Mouse (Mus musculus) adrenal gland, adult 18-20 months (tissue): ENCODE measurements around the gene Hepacam. TPM values are rescaled to one million over a fixed set of nuclear protein-coding genes. Genes with fewer than 3 reads are reported as not detected.

Experiments
- DNase-seq, 2 experiments: peaks; one replicate each; pipeline ENCODE4 v3.0.0; 2021 to 2022; ENCODE audit warnings: low spot score in 2 of 2
- total RNA-seq, 2 experiments: library from RNA; stranded (reverse); gene quantifications; 1 replicate in 1 of 2; 2 replicates in 1 of 2; pipeline ENCODE4 v1.2.3; 2021

Gene Hepacam
- total RNA-seq, 2 experiments from 2014 or later, result 0.36 TPM; not detected in 1

DNA sequence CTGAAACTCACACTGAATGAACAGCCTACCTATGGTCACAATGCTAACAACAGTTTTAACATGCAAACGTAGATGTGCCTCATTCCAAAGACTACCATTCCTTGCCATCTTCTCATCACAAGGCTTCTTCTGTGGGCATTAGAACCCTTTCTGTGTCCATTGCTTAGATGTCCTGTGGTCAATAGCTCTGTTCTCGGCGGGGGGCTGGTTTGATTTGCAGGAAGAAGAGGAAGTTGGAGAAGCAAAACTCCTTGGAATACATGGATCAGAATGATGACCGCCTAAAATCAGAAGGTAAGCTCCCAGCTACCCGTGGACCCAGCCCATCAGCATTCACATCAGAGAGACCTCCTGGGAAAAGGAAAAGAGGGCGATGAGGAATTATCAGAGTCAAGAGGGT is 16.0 kb downstream of the Hepacam start:
- no peak for DNase-seq

DNA sequence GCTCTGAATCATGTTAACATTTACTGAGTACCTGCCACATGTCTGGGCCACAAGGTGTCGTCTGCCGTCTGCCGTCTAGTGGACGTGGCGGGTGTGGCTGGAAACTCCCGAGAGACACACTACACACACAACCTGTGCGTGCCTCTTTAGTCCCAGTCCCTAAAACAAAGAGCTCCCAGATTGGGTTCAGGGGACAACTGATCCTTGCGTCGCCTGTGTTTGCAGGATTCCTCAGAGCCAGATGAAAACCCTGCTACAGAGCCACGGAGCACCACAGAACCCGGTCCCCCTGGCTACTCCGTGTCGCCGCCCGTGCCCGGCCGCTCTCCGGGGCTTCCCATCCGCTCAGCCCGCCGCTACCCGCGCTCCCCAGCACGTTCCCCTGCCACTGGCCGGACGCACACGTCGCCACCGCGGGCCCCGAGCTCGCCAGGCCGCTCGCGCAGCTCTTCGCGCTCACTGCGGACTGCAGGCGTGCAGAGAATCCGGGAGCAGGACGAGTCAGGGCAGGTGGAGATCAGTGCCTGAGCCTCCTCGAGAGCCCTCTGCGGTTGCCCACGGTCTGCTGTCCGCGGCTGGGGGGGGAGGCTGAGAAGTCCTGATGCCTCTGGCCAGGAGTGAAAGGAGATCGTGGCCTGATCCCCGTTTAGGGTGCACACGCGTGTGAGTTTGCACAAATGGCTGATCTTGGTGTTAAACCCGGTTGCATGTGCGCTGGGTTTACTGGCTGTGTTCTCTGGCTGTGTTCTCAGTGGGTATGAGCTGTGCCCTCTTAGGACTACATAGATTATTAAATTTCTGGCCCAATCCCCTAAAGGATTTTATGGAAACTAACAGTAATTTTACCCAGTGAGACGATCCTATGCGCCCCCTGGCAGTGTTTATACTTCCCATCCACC is 17.4 kb downstream of the Hepacam start:
- DNase-seq, result peak; percentile 42 to 51

DNA sequence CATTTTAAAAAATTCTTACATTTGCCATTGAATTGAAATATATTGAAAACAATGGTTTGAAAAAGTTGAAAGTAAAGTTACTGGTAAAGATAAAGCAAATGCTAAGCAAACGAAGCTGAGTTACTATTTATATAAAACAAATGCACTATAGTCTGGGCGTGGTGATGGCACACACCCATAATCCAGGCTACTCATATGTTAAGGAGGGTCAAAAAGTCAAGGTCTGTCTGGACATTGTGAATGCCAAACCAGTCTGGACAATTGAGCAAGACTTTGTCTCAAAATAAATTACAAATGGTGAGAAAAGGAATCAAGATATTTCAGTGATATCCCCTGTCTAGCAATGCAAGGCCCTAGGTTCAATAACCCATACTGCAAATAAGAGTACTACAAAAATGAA is 23.7 kb downstream of the Hepacam start:
- no peak for DNase-seq

DNA sequence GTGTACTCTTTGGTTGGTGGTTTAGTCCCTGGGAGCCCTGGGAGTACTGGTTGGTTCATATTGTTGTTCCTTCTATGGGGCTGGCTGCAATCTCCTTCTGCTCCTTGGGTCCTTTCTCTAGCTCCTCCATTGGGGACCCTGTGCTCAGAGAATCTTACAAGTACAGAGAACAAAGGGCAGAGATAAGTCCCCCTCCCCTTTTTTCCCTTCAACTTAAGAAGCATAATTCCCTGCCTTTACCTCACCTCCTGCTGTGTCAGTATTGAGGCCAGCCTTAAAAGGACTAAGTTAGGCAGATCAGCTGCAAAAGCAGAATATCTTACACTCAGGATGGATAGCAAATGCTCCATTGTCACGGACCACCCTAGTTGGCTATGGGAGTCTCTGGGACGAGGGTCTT is 24.9 kb downstream of the Hepacam start:
- DNase-seq, result no peak

DNA sequence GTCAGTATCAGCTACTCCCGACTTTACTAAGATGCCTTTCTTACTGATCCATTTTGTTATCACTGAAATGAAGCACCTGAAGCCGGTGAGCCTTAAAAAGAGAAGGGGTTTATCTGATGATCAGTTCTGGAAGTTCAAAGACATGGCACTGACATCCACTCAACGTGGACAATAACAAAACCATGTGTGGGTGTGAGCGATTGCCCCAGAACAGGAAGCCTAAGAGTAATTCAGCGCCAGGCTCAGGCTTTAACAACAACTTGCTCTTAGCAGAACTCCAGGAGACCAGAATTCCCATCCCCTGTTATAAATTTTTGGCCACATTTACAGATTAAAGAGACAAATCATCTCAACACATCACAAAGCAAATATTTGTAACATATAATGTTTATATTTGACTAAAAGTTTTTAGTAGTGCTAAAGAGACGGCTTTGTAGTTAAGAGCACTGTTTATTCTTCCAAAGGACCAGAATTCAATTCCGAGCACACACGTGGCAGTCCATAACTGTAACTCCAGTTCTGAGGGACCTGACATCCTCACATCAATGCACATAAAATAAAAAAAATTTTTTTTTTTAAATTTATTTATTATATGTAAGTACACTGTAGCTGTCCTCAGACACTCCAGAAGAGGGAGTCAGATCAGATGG is 26.5 kb downstream of the Hepacam start:
- DNase-seq, result no peak

DNA sequence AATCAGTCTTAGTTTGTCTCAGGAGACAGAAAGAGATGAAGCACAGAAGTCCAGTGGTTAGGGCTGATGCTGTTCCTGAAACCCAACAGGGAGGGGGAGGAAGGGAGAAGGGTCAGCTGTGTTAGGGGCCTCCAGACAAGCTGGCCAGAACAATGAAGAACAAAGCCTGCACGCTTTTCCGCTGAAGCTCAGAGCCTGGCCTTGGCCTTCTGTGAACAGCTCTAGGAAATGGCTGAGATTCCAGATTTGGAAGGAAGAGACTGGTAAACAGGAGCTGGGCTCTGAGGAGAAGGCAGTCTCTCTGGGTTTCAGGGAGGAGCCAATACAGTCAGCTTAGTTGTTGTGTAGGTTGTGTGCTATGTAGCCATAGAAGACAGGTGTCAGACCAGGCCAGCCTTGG is 33.4 kb downstream of the Hepacam start:
- DNase-seq, result no peak

DNA sequence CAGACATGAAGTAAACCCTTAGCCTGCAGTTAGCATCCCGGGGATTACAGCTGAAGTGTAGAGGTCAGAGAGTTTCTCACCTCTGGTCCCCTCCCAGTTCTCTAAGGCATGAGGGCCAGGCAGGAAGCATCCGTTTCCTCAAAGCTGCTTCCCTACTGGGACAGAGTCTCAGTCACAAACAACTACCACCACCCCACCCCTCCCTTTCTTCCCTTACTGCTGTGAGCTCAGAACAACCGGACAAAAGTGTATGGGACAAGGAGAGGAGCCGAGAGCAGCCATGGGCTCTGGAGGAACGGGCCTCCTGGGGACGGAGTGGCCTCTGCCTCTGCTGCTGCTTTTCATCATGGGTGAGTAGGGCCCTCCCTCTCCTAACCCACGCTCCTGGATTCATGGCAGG is 34.7 kb downstream of the Hepacam start, which contains the start of gene Robo4:
TSS of gene Robo4 (plus strand) at position 96 of the 400 bp plus-strand sequence.
- DNase-seq, result no peak

DNA sequence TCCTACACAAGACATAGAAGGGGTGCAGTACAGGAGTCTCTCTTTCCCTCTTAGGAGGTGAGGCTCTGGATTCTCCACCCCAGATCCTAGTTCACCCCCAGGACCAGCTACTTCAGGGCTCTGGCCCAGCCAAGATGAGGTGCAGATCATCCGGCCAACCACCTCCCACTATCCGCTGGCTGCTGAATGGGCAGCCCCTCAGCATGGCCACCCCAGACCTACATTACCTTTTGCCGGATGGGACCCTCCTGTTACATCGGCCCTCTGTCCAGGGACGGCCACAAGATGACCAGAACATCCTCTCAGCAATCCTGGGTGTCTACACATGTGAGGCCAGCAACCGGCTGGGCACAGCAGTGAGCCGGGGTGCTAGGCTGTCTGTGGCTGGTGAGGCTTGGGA is 35.4 kb downstream of the Hepacam start:
- DNase-seq, result no peak

DNA sequence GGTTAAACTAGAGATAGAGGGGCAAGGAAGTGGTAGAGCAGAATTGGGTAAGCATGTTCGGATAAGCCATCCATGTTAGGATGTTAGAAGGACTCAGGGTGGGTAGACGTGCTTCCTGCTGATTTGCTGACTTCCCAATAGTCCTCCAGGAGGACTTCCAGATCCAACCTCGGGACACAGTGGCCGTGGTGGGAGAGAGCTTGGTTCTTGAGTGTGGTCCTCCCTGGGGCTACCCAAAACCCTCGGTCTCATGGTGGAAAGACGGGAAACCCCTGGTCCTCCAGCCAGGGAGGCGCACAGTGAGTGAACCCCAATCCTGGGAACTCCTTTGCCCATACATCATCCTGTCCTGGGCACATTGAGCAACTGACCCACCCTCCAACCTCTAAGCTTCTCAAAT is 35.9 kb downstream of the Hepacam start:
- DNase-seq, result no peak

DNA sequence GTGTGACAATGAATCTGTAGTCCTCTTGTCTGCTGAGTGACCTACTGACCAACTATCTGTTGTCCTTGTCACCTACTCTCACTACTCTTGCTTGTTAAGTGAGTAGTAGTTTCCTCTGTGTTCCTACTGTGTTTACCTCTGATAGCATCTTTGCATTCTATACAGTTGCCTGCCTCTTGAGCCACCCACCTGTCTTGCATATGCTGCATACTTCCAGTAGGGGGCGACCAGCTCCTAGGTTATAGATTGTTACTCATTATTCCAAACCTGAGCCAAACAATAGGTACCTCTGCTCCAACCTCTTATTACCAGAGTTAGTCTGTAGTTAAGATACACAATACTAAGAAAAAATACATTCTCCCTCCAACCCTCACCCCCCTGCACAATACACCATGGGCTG is 39.2 kb downstream of the Hepacam start:
- no peak for DNase-seq

DNA sequence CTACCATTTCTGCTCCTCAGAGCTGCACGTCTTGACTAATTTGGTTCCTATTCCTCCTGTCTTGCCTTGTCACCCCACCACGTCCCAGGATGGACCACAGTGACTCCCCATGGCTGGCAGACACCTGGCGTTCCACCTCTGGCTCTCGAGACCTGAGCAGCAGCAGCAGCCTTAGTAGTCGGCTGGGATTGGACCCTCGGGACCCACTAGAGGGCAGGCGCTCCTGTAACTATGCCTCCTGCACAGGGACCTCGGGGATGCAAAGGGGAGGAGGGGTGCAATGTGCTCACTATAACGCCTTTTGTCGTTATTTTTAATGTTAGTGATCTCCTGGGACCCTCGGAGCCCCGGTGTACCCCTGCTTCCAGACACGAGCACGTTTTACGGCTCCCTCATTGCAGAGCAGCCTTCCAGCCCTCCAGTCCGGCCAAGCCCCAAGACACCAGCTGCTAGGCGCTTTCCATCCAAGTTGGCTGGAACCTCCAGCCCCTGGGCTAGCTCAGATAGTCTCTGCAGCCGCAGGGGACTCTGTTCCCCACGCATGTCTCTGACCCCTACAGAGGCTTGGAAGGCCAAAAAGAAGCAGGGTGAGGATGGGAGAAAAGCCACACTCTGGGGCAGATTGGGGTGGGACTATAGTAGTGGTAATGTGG is 40.8 kb downstream of the Hepacam start:
- DNase-seq, result peak in 1 of 2 experiments; percentile 19

DNA sequence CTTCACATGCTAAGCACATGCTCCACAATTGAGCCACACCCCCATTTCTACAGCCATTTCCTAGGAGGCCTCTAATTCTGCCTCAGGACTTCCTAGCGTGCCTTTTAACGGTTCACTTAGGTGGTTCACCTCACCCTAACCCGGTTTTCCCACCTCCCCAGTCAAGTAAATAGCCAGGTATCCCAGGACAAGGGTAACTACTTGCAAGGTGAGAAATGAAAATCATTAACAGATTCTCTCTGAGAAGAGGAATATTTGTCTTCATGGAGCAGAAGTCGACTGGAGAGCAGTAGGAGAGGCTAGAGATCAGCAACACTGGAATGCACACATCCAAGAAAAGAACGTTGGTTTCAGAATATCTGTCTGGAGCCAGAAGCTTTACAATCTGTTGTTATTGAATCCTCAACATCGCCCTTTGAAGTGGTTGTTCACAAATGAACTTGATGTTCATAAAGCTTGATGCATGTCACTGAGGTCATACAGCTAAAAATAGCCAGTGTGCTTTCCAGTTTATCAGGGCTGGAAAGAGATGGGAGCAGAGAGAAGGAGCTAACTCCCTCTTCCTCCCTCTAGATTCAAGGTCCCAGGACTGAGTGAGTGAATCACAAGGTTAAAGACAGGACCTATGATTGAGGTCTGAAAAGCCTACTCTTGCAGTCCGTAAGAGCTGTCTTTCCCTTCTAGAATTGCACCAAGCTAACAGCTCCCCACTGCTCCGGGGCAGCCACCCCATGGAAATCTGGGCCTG is 42.7 kb downstream of the Hepacam start:
- no peak for DNase-seq

DNA sequence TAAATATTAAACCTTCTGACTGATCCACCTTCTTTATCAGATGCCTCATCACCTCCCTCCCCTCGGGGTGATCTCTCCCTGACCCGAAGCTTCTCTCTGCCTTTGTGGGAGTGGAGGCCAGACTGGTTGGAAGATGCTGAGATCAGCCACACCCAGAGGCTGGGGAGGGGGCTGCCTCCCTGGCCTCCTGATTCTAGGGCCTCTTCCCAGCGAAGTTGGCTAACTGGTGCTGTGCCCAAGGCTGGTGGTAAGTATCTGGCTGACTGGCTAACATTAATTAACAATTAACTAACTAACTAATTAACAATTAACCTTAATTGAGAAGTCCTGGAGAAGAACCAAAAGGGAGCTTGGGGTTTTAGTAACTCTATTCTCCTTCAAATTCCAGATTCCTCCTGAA is 45.8 kb downstream of the Hepacam start:
- DNase-seq, result peak in 1 of 2 experiments; percentile 1

DNA sequence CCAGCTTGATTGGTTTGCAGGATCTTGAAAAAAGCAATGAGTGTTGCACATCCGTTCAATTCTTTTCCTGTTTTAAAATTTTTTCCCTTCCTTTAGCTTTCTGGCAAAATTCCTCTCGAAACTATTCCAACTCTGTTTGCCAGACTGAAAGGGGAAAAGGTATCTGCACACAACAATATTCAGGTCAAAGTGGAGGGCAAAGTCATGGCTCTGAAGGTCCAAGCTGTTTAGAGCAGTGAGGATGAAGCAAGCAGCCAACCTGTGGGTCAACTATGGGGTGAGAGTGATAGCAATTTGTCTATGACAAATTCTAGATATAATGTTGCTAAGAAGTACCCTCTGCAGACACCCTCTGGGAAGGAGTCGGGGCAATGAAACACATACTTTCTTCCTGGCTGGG is 47.5 kb downstream of the Hepacam start:
- DNase-seq, result peak in 1 of 2 experiments; percentile 6

DNA sequence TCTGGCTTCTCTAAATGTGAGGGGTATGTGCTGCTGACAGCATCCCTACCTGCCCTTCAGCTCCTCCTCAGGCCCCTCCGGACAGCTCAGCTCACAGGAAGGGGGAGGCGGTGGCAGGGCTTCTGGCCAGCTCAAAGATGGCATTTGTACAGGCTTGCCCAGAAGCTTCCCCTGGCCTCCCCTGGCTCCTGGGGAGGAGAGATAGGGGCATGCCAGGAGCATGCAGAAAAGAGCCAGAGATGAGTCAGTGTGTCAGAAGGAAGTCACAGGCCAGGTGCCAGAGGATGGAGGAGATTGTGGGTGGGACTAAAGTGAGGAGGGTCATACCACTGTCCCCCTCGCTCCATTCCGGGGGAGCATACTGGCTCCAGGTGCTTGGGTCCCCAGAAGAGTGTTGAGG is 51.6 kb downstream of the Hepacam start:
- DNase-seq, result no peak

DNA sequence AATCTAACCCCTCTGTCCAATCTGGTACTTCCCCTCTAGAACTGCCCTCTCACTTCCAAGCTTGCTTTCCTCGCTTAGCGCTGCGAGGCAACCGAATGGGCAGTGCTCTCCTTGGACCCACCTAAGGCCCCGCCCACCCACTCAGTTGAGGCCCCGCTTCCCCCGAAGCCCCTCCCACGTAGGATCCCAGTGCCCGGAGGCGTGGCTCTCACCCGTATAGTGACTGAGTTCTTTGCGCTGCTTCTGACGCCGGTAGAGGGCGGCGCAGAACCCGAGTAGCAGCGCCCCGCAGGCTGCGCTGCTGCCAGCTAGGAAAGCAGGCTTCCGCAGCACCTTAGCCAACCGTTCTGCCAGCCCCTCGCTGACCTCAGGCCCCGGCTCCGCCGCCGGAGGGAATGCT is 53.5 kb downstream of the Hepacam start:
- peak; percentile 74 to 79 for DNase-seq

DNA sequence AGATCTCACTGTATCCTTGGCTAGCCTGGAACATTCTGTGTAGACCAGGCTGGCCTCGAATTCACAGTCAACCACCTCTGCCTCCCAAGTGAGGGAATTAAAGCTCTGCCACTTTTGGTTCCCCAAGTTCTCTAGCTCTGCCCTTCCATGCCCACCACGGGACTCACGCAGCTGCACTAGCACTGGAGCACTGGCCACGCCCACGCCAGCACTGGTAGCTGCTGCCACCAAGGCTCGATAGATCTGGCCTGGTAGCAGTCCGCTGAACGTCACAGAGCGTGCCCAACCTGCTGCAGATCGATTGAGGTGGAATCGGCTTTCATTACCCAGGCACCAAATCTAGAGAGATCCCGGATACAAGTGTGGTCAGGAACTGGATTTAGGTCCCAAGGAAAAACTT is 54.1 kb downstream of the Hepacam start:
- peak in 1 of 2 experiments; percentile 30 for DNase-seq

DNA sequence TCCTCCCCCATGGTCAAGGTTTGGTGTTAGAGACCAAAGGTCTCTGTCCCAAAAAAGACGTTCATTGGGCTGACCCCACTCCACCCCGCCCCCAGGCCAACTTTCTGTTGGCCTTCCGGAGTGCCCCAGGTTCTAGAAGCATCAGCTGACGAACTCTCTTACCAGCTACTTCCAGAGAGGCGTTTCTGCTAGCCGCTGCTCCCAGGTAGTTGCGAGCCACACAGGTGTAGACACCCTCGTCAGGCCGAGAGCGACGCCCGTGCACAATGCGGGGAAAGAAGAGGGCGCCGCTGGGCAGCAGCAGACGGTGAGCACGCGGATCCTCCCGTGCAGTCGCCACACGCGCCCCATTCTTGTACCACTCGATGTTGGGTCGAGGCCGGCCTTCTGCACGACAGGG is 62.2 kb downstream of the Hepacam start:
- no peak for DNase-seq

DNA sequence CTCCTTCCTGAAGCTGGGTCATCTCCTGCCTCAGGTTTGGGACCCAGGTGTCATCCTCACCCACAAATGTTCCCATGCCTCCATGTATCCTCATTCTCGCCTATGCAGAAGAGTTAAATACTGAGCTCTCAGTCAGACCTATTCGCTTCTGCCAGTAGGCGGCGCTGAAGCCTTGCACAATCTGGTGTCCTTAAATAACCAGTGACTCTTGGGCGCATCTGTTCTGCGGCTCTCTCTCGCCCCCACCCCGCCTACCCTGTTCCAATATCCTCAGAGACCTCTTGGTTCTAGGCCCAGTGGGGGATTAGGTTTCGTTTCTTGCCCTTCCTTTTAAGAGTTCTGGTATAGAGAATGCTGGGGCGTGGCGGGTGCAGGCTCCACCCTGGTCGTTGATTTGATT is 63.4 kb downstream of the Hepacam start:
- DNase-seq, result peak; percentile 84 to 86

DNA sequence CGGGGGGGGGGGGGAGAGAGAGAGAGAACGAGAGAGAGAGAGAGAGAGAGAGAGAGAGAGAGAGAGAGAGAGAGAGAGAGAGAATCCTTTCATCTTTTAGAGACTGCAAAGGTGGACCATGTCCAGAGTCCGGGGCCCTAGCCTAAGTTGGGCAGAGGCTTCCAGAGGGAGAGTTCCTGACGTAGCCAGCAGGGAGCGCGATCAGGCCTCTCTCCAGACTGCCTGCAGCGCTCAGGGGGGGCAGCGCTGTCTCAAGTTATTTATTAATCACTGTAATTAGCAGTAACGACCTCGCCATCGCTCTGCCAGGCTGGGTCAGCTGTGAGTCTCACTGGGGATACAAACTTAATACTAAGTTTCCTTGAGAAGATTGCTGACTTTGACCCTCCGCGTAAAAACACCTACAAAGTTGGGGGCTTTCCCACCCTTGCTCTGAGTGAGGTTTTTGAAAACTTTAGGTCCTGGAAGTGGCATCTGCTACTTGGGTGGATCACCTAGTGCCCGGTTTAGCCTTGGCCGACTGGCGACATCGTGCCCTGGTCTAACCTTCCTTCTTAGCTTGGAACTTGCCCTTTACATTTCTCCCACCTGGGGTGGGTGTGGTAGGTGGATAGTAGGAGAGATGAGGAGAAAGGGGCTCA is 65.0 kb downstream of the Hepacam start:
- DNase-seq, result no peak
